Mouse (Mus musculus): ENCODE data around the gene Gdf9. TPM values are rescaled to one million over a fixed set of nuclear protein-coding genes. Genes with fewer than 3 reads are reported as not detected.

Gene Gdf9
- 3.7 and 5.9 TPM in 2 replicates for polyA plus RNA-seq (2014; fragmentation: Nextera tagmentation; extraction: Ambion mirVana)

DNA sequence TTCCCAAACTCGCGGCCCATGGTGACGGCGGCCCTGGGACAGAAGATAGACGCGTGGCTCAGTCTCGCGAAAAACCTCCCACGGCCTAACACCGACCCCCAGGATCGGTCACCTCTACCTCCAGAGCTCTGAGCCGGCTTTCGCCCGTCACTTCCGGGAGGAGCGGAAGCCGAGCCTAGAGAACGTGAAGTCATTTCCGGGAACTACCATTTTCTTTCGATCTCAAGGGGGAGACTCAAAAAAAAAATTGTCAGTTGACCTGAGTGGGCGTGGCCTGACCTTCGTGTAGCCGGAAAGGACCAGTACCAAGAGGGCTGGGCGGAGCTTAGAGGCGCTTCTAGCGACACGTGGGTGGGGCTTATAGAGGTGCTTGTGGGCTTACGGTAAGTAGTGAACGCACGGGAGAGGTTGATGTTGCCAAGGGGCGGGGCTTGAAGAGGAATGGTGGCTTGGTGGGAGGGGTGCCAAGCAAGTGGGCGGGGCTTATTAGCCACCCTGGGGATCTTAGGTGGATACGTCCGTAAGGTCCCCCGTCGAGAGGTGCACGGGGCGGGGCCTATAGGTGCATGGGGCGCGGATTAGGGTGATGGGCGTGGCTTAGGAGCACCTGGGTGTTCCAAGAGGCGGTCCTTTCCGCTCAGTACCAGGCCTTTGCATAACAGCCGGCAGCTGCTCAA lies at the start of gene Gdf9, which contains the start of gene Uqcrq:
Gdf9 (plus strand) TSS at position 354 of the 677 bp plus-strand sequence.
Uqcrq (minus strand) TSS at position 162 of the 677 bp plus-strand sequence.
- Histone ChIP-seq H3K27ac (replicated peaks; ENCODE audit: low read depth, low read length) (peak within 1 kb of the TSS; percentile 80), H3K4me2 (ENCODE audit: low read length) (peak within 1 kb of the TSS; percentile 92), H3K9me3 (ENCODE audit: control insufficient read depth, low read length) (no peaks in the 10 kb centered on the region), H3K27me3 (ENCODE audit: control insufficient read depth, insufficient read depth, low read length) (no peaks in the 10 kb centered on the region), H3K4me1 (ENCODE audit: control insufficient read depth, insufficient read depth, low read length) (peaks cover 11% of the 10 kb centered on the region), H3K4me3 (replicated peaks; ENCODE audit: low read depth, low read length) (peak within 1 kb of the TSS; percentile 97), H3K36me3 (ENCODE audit: control insufficient read depth, insufficient read depth, low read length) (peaks cover 19% of the 10 kb centered on the region), H3K9ac (replicated peaks; ENCODE audit: low read length) (peak within 1 kb of the TSS; percentile 89)
- under 1% methylated on average over 44 of the region's 44 CpGs for WGBS
- DNase-seq (peak; percentile 100), ATAC-seq (ENCODE audit: low FRiP score, low TSS enrichment) (peak; percentile 97)

DNA sequence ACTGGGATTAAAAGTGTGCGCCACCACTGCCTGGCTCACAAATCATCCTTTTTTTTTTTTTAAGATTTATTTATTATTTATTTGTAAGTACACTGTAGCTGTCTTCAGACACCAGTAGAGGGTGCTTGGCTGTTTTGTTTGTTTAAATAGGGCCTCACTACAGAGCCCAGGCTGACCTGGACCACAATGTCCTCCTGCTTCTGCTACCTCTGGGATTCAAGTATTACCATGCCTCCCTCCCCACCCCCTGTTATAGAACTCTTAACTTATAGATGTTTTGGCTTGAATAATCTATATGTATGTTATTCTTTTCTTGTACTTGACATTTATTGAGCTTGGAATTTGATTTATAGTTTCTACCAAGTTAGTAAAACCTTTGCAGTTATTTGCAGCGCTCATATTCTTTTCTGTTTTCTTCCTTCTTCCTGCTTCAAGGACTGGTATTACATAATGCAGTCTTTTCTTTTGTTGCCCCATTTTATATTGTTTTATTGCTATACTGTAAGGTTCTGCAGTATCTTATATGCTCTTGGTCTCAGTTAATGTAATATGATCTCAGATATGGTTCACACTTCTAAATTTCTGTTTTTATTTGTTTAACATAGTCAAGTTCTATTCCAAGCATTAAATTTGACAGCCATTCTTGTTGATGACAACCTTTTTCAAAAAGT lies 46.9 kb upstream of the Gdf9 start:
- no peaks in the 10 kb centered on the region for H3K9me3 ChIP-seq (ENCODE audit: control insufficient read depth, low read length)
- H3K4me1 ChIP-seq (ENCODE audit: control insufficient read depth, insufficient read depth, low read length) = no peaks in the 10 kb centered on the region
- peaks cover 24% of the 10 kb centered on the region for H3K36me3 ChIP-seq (ENCODE audit: control insufficient read depth, insufficient read depth, low read length)
- H3K9ac ChIP-seq (replicated peaks; ENCODE audit: low read length) = no peak overlapping the region
- H3K27me3 ChIP-seq (ENCODE audit: control insufficient read depth, insufficient read depth, low read length) = no peaks in the 10 kb centered on the region
- 97% methylated on average over 2 of the region's 2 CpGs for WGBS
- H3K4me3 ChIP-seq (replicated peaks; ENCODE audit: low read depth, low read length) = no peak overlapping the region
- H3K27ac ChIP-seq (replicated peaks; ENCODE audit: low read depth, low read length) = no peak overlapping the region
- H3K4me2 ChIP-seq (ENCODE audit: low read length) = no peak overlapping the region
- DNase-seq = no peak
- no peak for ATAC-seq (ENCODE audit: low FRiP score, low TSS enrichment)

DNA sequence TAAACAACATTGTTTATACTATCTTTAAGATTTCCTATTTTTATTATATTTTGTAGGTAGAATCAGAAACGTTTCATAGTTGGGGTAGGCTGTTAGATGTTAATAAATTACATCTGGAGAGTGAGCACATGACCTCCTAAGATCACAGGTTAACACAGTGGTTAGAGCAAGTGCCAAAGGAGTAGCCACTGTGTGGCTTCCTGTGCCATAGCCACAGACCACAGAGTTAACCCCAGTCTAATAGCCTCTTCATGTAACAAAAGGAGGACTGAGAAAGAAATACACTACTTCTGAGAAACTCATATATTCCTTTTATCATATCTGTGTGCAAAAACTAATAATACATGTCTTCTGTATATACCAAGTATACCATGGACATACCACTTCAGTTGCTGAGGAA lies 37.0 kb upstream of the Gdf9 start:
- no peaks in the 10 kb centered on the region for H3K4me1 ChIP-seq (ENCODE audit: control insufficient read depth, insufficient read depth, low read length)
- WGBS = 98% methylated on average over 1 of the region's 1 CpGs
- H3K36me3 ChIP-seq (ENCODE audit: control insufficient read depth, insufficient read depth, low read length) = peaks cover 56% of the 10 kb centered on the region
- no peaks in the 10 kb centered on the region for H3K9me3 ChIP-seq (ENCODE audit: control insufficient read depth, low read length)
- no peak overlapping the region for H3K27ac ChIP-seq (replicated peaks; ENCODE audit: low read depth, low read length)
- H3K4me2 ChIP-seq (ENCODE audit: low read length) = no peak overlapping the region
- DNase-seq (no peak), ATAC-seq (ENCODE audit: low FRiP score, low TSS enrichment) (no peak)
- no peak overlapping the region for H3K9ac ChIP-seq (replicated peaks; ENCODE audit: low read length)
- H3K4me3 ChIP-seq (replicated peaks; ENCODE audit: low read depth, low read length) = no peak overlapping the region
- no peaks in the 10 kb centered on the region for H3K27me3 ChIP-seq (ENCODE audit: control insufficient read depth, insufficient read depth, low read length)

DNA sequence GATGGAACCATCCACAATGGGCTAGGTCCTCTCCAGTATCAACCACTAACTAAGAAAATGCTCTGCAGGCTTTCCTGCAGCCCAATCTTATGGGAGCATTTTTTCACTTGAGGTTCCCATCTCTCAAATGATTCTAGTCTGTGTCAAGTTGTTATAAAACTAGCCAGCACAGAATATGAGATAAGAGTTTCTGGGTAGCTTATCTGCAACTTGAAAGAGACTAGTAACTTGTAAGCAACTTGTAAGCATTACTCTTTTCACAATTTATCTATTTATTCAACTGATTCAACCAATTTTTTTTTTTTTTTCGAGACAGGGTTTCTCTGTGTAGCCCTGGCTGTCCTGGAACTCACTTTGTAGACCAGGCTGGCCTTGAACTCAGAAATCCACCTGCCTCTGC lies 27.2 kb upstream of the Gdf9 start:
- Histone ChIP-seq H3K4me2 (ENCODE audit: low read length) (no peak overlapping the region), H3K4me3 (replicated peaks; ENCODE audit: low read depth, low read length) (no peak overlapping the region), H3K9me3 (ENCODE audit: control insufficient read depth, low read length) (no peaks in the 10 kb centered on the region), H3K27ac (replicated peaks; ENCODE audit: low read depth, low read length) (no peak overlapping the region), H3K36me3 (ENCODE audit: control insufficient read depth, insufficient read depth, low read length) (peaks cover 89% of the 10 kb centered on the region), H3K27me3 (ENCODE audit: control insufficient read depth, insufficient read depth, low read length) (no peaks in the 10 kb centered on the region), H3K9ac (replicated peaks; ENCODE audit: low read length) (no peak overlapping the region), H3K4me1 (ENCODE audit: control insufficient read depth, insufficient read depth, low read length) (no peaks in the 10 kb centered on the region)
- DNase-seq (no peak), ATAC-seq (ENCODE audit: low FRiP score, low TSS enrichment) (no peak)
- 88% methylated on average over 1 of the region's 1 CpGs for WGBS

DNA sequence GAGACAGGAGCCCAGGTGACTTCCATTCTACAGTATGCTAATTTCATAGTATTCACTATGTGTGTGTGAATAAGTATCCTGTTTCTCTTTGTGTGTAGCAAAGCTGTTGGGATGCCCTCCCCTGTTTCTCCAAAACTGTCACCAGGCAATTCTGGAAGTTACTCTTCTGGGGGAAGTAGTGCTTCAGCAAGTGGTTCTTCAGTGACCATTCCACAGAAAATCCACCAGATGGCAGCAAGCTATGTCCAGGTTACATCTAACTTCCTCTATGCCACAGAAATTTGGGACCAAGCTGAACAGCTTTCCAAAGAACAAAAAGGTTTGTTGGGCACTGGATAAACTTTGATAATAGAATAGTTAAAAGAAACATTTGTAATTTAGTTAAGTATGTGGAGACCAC lies 19.1 kb upstream of the Gdf9 start:
- peaks cover 95% of the 10 kb centered on the region for H3K36me3 ChIP-seq (ENCODE audit: control insufficient read depth, insufficient read depth, low read length)
- peak; percentile 65 for DNase-seq
- H3K4me2 ChIP-seq (ENCODE audit: low read length) = no peak overlapping the region
- no peak overlapping the region for H3K27ac ChIP-seq (replicated peaks; ENCODE audit: low read depth, low read length)
- no peak for ATAC-seq (ENCODE audit: low FRiP score, low TSS enrichment)
- H3K4me3 ChIP-seq (replicated peaks; ENCODE audit: low read depth, low read length) = no peak overlapping the region
- H3K4me1 ChIP-seq (ENCODE audit: control insufficient read depth, insufficient read depth, low read length) = no peaks in the 10 kb centered on the region
- H3K27me3 ChIP-seq (ENCODE audit: control insufficient read depth, insufficient read depth, low read length) = no peaks in the 10 kb centered on the region
- no peaks in the 10 kb centered on the region for H3K9me3 ChIP-seq (ENCODE audit: control insufficient read depth, low read length)
- H3K9ac ChIP-seq (replicated peaks; ENCODE audit: low read length) = no peak overlapping the region

DNA sequence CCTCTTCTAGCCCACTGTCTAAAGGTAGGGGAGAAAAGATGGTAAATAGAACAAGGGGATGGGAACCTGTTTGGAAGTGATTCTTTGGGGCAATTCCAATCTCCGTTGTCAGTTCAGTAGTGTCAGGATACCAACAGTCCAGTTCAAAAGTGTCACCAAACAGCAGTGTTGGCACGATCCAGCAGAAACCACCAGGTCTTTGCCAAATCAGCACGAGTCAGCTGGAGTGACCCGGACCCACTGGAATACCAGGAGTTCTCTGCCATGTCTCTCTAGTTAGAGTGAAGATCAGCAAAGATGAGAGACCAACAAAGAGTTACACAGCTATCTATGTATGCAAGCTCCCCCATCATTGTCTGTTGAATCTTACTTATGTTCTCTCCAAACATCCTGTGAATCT lies 17.0 kb upstream of the Gdf9 start:
- no peaks in the 10 kb centered on the region for H3K4me1 ChIP-seq (ENCODE audit: control insufficient read depth, insufficient read depth, low read length)
- H3K27me3 ChIP-seq (ENCODE audit: control insufficient read depth, insufficient read depth, low read length) = no peaks in the 10 kb centered on the region
- WGBS = 96% methylated on average over 4 of the region's 4 CpGs
- ATAC-seq (ENCODE audit: low FRiP score, low TSS enrichment) = no peak
- H3K9me3 ChIP-seq (ENCODE audit: control insufficient read depth, low read length) = no peaks in the 10 kb centered on the region
- no peak overlapping the region for H3K27ac ChIP-seq (replicated peaks; ENCODE audit: low read depth, low read length)
- peaks cover 95% of the 10 kb centered on the region for H3K36me3 ChIP-seq (ENCODE audit: control insufficient read depth, insufficient read depth, low read length)
- no peak overlapping the region for H3K4me3 ChIP-seq (replicated peaks; ENCODE audit: low read depth, low read length)
- no peak overlapping the region for H3K9ac ChIP-seq (replicated peaks; ENCODE audit: low read length)
- no peak for DNase-seq
- H3K4me2 ChIP-seq (ENCODE audit: low read length) = no peak overlapping the region

DNA sequence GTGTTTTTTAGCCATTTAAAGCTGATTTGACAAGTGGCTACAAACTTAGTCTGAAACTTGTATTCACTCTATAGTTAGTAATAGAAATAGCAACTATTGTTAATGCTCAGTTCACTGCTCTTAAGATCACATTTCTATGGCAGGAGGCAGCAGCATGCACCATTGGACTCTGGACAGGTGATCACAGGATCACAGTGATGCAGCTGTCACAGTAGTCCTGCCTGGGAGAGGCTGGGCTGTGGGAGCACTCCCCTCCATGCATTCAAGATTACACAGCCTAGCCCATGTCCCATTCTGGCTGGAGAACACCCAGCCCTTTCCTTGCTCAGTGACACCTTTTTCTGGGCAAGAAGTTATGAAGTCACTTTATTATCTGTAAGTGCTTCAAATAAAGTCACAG lies 12.8 kb upstream of the Gdf9 start:
- H3K4me1 ChIP-seq (ENCODE audit: control insufficient read depth, insufficient read depth, low read length) = no peaks in the 10 kb centered on the region
- no peak overlapping the region for H3K4me2 ChIP-seq (ENCODE audit: low read length)
- H3K9ac ChIP-seq (replicated peaks; ENCODE audit: low read length) = no peak overlapping the region
- H3K4me3 ChIP-seq (replicated peaks; ENCODE audit: low read depth, low read length) = no peak overlapping the region
- no peak overlapping the region for H3K27ac ChIP-seq (replicated peaks; ENCODE audit: low read depth, low read length)
- peaks cover 77% of the 10 kb centered on the region for H3K36me3 ChIP-seq (ENCODE audit: control insufficient read depth, insufficient read depth, low read length)
- no peak for ATAC-seq (ENCODE audit: low FRiP score, low TSS enrichment)
- H3K27me3 ChIP-seq (ENCODE audit: control insufficient read depth, insufficient read depth, low read length) = no peaks in the 10 kb centered on the region
- no peaks in the 10 kb centered on the region for H3K9me3 ChIP-seq (ENCODE audit: control insufficient read depth, low read length)
- DNase-seq = no peak

DNA sequence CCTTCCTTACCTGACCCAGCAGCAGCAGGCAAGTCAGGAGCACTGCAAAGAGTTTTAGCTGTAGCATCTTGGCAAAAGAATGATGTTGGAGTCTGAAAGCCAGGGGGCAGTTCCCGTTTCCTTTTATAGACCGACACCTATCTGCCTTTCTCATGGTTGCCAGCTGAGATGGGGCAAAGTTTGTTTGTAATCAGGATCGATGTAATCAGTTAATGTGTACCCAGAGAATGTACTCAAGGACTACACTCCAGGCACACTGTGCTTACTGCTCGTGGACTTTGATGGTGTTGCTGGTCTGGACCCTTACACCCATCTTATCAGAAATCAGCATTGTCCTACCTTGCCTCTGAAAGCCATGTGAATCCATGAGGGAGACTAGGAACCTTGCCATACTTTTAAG lies 7.8 kb upstream of the Gdf9 start, which contains the start of gene Leap2:
Leap2 (minus strand) TSS at position 135 of the 400 bp plus-strand sequence.
- WGBS = 95% methylated on average over 4 of the region's 4 CpGs
- Histone ChIP-seq H3K4me3 (replicated peaks; ENCODE audit: low read depth, low read length) (no peak within 1 kb of the TSS), H3K4me1 (ENCODE audit: control insufficient read depth, insufficient read depth, low read length) (no peaks in the 10 kb centered on the region), H3K27ac (replicated peaks; ENCODE audit: low read depth, low read length) (no peak within 1 kb of the TSS), H3K9me3 (ENCODE audit: control insufficient read depth, low read length) (no peaks in the 10 kb centered on the region), H3K36me3 (ENCODE audit: control insufficient read depth, insufficient read depth, low read length) (peaks cover 39% of the 10 kb centered on the region), H3K4me2 (ENCODE audit: low read length) (no peak within 1 kb of the TSS), H3K27me3 (ENCODE audit: control insufficient read depth, insufficient read depth, low read length) (no peaks in the 10 kb centered on the region), H3K9ac (replicated peaks; ENCODE audit: low read length) (no peak within 1 kb of the TSS)
- DNase-seq (no peak), ATAC-seq (ENCODE audit: low FRiP score, low TSS enrichment) (no peak)

DNA sequence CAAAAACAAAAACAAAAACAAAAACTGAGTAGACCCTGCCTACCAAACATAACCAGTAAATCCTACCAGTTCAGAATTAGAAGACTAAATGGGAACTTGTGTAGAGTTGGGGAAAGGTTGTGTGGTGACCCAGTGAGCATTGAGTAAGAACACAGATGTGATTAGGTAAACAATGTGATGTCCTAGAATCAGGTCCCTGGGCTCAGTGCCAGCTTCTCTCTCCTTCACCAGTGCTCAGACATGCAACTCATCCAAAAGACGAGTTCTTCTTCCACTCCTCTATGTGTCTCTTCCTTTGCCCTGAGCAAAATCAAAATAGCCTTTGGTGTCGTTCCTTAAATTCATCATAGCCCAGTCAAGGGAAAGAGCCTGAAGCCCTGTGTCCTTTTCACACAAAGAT lies 6.0 kb upstream of the Gdf9 start:
- whole genome bisulfite sequencing = 70% methylated on average over 2 of the region's 2 CpGs
- Histone ChIP-seq H3K9ac (replicated peaks; ENCODE audit: low read length) (no peak overlapping the region), H3K36me3 (ENCODE audit: control insufficient read depth, insufficient read depth, low read length) (peaks cover 34% of the 10 kb centered on the region), H3K4me2 (ENCODE audit: low read length) (no peak overlapping the region), H3K4me1 (ENCODE audit: control insufficient read depth, insufficient read depth, low read length) (peaks cover 4% of the 10 kb centered on the region), H3K27me3 (ENCODE audit: control insufficient read depth, insufficient read depth, low read length) (no peaks in the 10 kb centered on the region), H3K9me3 (ENCODE audit: control insufficient read depth, low read length) (no peaks in the 10 kb centered on the region), H3K27ac (replicated peaks; ENCODE audit: low read depth, low read length) (no peak overlapping the region), H3K4me3 (replicated peaks; ENCODE audit: low read depth, low read length) (no peak overlapping the region)
- ATAC-seq (ENCODE audit: low FRiP score, low TSS enrichment) = no peak
- no peak for DNase-seq
